Mouse (Mus musculus) cerebellum, postnatal 36 days (tissue): ENCODE results near the gene Aldh8a1.
"Not testable (repeated sequence)": the region's sequence is repeated elsewhere in the genome, so short reads cannot be mapped to it uniquely, and the experiment has no call there.

ENCODE experiments used
- DNase-seq, 2 experiments: peaks; one replicate each; pipeline ENCODE4 v3.0.0; 2021 to 2022; ENCODE audit warnings: mixed read lengths in 2 of 2

Gene Aldh8a1

GRCm38 (mm10) chr10:21369586-21369985, 7.5 kb upstream of the Aldh8a1 start:
- no peak for DNase-seq

DNA sequence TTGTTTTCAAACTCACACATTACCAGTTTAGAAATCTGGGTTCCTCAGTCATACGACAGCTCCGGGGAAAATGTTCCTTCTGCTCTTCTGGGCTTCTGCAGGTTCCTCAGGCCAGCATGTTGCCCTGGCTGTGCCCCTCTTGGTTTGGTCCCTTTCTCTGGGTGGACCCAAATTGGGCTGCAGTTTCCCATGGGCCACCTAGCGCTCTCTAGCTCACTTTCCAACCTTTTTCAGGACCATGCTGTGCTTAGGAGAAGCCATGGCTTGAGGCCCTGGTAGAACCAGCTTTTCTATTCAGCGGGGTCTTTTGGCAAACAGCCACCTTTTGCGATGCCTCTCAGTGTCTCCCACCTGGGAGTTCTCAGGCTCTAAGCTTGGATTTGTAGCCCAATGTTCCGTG, 4.8 kb upstream of the Aldh8a1 start:
- no peak for DNase-seq

- DNase-seq: no peak
These were observed 1.3 kb downstream of the Aldh8a1 start for GRCm38 (mm10) chr10:21378196-21378944.

- DNase-seq: peak in 1 of 2 experiments; percentile 35
These were observed 5.8 kb downstream of the Aldh8a1 start for GRCm38 (mm10) chr10:21382914-21383313.

GRCm38 (mm10) chr10:21385111-21385663, 8.1 kb downstream of the Aldh8a1 start:
- DNase-seq: no peak

- DNase-seq: no peak
These were observed 12.0 kb downstream of the Aldh8a1 start for GRCm38 (mm10) chr10:21389075-21389474.

GRCm38 (mm10) chr10:21390440-21390839, 13.3 kb downstream of the Aldh8a1 start:
- DNase-seq: no peak

DNA sequence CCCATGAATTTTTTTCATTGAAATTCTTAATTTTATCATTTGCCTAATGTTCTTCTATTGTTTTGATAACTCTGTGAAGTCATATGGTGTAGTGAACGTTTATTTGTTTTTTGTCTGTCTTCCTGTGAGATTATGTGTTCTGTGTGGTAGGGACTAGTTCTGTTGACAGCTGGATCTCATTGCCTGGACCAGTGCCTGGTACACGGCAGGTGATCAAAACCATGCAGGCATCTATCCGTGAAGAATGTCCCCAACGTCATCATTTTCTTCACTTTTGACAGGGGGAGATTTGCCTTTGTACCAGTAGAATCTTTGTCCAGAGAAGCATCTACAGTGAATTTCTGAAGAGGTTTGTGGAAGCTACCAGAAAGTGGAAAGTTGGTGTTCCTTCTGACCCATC, 14.2 kb downstream of the Aldh8a1 start:
- no peak for DNase-seq

DNA sequence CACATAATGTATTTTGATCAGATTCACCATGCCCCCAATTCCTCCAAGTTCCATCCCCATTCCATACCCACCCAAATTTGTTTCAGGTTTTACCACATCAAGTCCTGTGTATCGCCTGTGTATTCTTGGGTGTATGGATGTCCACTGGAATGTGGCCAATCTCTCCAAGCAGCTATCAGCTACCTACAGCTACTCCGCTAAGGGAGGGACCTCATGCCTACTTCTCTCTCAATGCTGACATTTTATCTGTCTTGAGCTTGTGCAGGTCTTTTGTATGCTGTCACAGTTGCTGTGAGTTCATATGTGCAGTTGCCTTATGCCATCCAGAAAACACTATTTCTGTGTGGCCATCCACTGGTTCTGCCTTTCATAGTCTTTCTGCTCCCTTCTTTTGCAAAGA, 16.3 kb downstream of the Aldh8a1 start:
- no peak for DNase-seq

GRCm38 (mm10) chr10:21395426-21396139, 18.5 kb downstream of the Aldh8a1 start:
- DNase-seq: no peak

DNA sequence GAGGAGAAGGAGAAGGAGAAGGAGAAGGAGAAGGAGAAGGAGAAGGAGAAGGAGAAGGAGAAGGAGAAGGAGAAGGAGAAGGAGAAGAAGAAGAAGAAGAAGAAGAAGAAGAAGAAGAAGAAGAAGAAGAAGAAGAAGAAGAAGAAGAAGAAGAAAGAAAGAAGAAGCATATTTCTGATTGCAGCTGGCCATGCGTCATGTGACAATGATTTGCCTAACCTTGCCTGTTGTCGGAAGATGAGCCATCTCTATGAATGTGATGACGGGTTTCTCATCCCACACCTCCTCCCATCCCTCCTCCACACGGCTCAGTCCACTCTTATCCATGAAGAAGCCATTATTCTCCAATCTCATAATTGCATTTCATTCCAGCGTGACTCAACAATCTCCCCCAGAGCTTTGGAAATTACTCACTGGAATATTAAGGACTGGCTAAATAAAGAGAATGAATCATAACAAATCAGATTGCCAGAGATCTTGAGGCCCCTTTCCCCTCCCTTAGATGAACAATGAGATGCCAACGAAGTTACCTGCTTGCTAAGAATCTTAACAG, 21.9 kb downstream of the Aldh8a1 start:
- not testable (repeated sequence) for DNase-seq

DNA sequence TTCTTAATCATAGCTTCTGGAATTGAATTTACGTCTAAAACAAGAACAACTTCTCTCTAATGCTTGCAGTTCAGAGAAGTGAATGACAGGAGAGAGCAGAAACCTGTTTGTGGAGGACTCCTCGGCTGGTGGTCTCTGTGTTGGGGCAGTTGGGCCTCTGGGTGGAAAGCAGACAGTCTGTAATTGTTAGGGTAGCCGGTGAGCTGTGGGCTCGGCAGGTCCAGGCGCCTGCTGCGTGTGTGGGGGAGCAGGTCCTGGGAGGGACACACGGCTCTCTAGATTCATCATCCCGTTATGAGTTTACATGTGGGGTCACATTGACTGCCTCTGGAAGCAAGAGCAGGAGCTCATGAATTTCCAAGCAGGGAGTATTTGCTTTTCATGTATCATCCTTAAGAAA, 22.5 kb downstream of the Aldh8a1 start:
- no peak for DNase-seq

DNA sequence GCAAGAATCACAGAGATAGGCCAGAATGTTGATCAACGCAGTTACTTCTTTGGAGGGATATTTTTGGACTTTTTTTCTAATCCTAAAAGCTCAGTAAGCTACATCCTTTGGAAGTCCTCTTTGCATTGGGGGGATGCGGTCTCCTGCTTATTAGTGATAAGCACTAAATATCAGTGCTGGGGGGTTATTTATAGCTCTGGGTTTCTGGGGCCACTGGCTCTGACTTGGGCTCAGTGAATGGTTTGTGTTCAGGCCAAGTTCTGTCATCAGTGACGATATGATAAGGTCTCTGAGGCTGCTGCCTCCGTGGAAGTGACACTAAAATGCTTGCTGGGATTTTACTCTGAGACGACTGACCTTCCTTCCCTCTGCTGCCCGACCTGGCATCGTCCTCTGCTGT, 22.9 kb downstream of the Aldh8a1 start:
- no peak for DNase-seq

DNA sequence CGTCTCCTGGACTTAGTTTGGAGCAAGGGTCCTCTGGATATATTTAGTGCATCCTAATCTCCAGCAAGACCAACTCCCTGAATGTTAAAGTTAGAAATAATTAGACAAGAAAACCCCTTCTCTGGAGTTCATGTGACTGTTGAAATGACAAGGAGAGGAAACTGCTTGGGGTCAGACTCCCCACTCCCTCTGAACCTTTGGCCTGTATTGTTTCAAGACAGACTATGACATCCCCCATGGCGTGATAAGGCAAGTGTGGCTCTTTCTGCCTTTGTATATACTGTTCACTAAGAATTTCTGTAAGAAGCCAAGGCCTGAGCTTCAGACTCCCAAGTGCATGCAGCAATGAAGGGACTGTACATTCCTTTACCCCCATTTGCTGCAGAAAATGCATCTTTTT, 23.4 kb downstream of the Aldh8a1 start:
- no peak for DNase-seq

DNA sequence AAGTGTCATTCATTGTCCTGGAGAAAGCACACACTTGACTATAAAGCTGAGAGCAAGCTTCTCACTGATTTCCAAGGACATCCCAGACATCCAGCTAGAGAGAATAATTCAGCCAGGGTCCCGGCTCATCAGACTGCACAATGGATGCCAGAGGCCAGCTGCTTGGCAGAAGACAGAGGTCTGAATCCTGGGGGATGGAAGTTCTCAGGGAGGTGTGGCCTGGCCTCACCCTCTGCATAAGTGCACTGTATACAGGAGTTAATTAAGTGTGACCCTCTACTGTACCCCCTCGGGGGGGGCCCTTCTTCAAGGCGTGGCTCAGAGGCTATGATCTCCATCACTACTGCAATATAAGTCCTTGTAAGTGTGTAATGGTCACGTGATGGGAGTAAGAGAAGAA, 24.2 kb downstream of the Aldh8a1 start:
- no peak for DNase-seq

- no peak for DNase-seq
These were observed 27.7 kb downstream of the Aldh8a1 start for GRCm38 (mm10) chr10:21404822-21405221.

DNA sequence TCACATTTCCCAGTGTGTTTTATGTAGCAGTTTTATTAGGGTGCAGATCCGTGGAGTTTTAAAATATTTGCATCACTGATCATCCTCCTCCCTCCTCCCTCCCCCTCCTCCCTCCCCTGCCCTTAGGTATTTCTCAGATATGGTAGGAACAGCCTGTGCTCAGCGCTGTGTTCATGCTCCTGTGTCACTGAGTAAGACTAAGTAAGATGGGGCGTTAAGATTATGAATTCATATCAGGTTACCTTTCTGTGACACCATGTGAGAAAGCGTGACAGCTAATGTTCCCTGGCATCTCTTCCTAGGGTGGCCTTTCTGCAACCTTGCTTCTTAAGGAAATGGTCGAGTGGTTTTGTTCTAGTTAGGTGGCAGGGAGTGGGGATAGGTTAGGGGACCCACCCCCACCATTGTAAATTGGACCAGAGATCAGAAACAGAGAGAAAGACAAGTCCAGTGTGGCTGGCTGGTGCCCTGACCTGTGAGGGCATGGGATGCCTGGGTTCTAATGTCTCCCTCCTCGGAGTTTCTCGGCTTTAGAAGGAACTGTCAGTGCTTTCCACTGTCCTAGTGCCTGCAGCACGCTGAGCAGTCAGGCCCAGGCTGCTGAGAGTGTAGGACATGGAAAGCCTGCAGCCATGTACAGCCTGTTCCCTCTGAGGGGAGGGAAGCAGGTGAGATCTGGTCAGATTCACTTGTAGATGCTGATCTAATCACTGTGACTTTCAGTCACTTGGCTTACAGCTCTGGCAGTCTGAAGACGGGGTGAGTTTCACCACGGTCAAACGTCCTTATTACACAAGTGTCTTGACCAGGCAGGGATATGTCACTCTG, 28.8 kb downstream of the Aldh8a1 start:
- peak in 1 of 2 experiments; percentile 22 for DNase-seq

GRCm38 (mm10) chr10:21410711-21411110, 33.6 kb downstream of the Aldh8a1 start:
- no peak for DNase-seq

GRCm38 (mm10) chr10:21411621-21412205, 34.6 kb downstream of the Aldh8a1 start:
- DNase-seq: no peak

- DNase-seq: no peak
These were observed 37.9 kb downstream of the Aldh8a1 start for GRCm38 (mm10) chr10:21415031-21415430.

- no peak for DNase-seq
These were observed 39.1 kb downstream of the Aldh8a1 start for GRCm38 (mm10) chr10:21416184-21416583.

- DNase-seq: no peak
These were observed 42.1 kb downstream of the Aldh8a1 start for GRCm38 (mm10) chr10:21419188-21419587.
